Mouse (Mus musculus): ENCODE measurements around the gene Dnaaf3.

Gene Dnaaf3

GRCm38 (mm10) chr7:4499034-4499433 is 33.2 kb downstream of the Dnaaf3 start:
- no peak for DNase-seq (ENCODE audit: low spot score)

DNA sequence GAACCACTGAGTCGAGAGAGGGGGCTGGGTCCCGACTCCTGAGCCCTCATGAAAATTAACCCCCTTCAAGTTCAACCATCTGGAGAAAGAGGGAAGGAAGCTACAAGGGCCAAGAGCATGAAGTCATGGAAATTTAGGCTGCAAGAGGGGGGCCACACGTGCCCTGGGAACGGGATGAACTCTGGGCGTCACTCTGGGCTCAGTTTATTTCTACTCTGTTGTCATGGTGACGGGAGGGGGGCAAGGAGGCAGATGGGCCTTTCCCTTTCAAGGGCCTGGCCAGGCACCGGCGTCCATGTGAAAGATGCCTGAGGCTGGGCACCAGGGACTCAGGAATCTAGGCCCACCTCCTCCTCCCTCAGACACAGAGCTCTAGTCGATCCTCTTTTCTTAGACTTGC is 34.0 kb downstream of the Dnaaf3 start:
- DNase-seq (ENCODE audit: low spot score): peak; percentile 89

DNA sequence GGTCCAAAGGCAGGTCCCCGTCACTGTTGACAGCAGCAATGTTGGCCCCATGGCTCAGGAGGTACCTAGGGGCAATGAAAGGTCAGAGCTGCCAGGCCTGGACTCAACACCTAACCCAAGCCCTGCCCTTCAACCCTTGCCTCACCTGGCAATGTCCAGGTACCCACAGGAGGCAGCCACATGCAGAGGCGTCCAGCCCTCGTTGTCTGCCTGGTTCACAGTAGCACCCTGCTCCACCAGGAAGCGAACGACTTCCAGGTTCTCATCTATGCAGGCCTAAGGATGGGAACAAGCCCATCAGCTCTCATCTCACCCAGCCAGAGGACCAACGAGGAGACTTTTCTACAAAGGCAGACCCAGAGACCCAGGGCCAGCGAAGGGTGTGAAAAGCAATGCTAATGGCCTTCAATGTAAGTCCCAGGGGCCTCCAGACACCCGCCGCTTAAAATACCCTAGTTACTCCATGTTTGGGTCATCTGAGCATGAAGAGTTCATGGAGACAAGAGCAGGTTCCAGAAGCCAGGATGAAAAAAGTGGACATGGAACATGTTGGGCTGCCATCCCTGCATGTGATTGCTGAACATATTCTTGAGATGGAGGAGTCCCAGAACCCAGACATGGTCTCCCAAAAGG is 34.9 kb downstream of the Dnaaf3 start:
- no peak for DNase-seq (ENCODE audit: low spot score)

GRCm38 (mm10) chr7:4496468-4496867 is 35.8 kb downstream of the Dnaaf3 start:
- no peak for DNase-seq (ENCODE audit: low spot score)

GRCm38 (mm10) chr7:4493991-4494390 is 38.3 kb downstream of the Dnaaf3 start:
- no peak for DNase-seq (ENCODE audit: low spot score)

GRCm38 (mm10) chr7:4492284-4493224 is 39.7 kb downstream of the Dnaaf3 start:
- DNase-seq (ENCODE audit: low spot score): peak; percentile 29

GRCm38 (mm10) chr7:4491308-4491707 is 40.9 kb downstream of the Dnaaf3 start:
- peak; percentile 66 for DNase-seq (ENCODE audit: low spot score)

GRCm38 (mm10) chr7:4482281-4482680 is 50.0 kb downstream of the Dnaaf3 start:
- DNase-seq (ENCODE audit: low spot score): no peak

- DNase-seq (ENCODE audit: low spot score): peak; percentile 39
Observed at GRCm38 (mm10) chr7:4479674-4480073, 52.6 kb downstream of the Dnaaf3 start.

DNA sequence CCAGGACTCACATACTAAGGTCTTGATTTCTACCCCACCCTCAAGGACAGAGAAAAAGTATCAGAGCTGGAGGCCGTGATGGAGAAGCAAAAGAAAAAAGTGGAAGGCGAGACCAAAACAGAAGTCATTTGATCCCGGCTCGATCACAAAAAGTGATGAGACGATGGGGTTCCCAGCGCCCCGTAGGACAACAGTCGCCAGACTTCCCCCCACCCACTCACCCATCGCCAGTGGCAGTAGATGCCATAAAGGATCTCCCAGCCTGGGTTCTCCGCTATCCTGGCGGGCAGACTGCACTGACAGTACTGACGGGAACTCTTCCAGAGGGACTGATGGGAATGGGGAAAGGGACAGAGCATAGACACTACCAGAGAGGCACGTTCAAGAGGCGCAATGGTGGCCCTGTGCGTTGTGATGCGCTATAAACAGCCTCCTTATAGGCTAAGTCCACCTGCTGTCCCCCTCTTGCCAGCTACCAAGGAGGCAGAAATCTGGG is 53.4 kb downstream of the Dnaaf3 start:
- no peak for DNase-seq (ENCODE audit: low spot score)

DNA sequence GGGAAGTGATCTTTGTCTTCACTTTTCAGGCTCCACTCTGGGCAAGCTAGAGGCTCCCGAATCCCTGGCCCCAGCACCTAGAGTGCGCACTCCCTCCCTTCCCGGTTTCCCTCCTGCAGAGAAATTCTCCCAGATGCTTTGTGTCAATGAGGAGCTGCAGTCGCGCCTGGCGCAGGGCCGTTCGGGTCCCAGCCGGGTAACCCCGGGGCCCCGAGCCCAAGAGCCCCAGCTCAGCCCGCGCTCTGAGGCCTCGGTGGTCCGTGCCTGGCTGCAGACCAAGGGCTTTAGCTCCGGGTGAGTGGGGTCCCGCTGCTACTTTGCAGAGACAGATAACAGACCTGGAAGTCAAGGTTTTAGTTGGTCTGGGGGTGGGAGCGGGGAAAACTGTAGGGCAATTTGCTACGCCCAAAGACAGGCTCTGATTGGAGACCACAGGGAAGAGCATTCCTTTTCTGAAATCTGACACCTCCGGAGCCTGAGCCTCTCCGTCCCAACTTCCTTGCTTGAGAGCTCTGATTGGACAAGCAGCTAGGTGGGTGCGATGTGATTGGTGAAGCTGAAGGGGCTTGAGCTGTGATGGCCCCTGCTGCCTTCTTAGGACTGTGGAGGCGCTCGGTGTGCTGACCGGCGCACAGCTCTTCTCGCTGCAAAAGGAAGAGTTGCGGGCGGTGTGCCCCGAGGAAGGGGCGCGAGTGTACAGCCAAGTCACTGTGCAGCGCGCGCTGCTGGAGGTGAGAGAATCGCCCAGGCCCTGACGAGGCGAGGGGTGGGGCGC is 54.0 kb downstream of the Dnaaf3 start:
- DNase-seq (ENCODE audit: low spot score): peak; percentile 87

DNA sequence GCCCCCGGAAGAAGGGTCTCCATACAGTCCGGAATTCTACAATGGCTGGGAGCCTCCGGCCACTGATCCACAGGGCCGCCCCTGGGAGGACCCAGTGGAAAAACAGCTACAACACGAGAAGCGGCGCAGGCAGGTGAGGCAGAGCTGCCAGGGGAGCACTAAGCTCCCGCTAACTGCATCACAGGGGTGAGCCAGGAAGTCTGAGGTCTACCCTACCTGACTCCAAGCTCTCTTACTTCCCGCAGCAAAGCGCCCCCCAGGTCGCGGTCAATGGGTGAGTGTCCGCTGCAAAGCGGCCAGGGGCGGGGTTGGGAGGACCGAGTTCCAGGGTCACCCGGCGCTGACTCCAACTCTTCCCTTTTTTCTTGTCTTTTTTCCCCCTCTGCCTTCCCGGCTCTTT is 58.3 kb downstream of the Dnaaf3 start:
- DNase-seq (ENCODE audit: low spot score): no peak
